Mouse (Mus musculus): ENCODE data around the gene Zbtb16.

DNA sequence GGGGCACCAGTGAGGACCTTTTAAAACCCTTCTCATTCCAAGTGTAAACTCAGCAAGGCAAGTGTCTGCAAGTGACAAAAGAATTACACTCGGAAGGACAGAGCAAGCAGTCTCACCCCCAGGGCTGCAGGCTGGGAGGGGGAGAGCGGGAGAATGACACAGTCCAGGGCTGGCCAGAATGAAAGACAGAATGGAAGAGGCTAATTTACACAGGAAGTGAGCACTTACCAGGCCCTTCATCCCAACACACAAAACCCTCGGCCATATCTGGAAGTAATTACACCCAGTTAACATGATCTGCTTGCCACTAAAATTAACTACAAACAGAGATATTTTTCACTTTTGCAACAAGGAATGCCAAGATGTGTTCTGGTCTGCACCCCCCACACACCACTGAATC lies 15.2 kb downstream of the Zbtb16 start:
- TF ChIP-seq POLR2A (IDR thresholded peaks at IDR 0.05; ENCODE audit: insufficient read length, low read depth) (no peak), TCF12 (IDR thresholded peaks at IDR 0.05; ENCODE audit: insufficient read depth, poor library complexity, severe bottlenecking) (no peak), POLR2AphosphoS2 (IDR thresholded peaks at IDR 0.05; ENCODE audit: insufficient read length, low read depth) (no peak), REST (IDR thresholded peaks at IDR 0.05; ENCODE audit: insufficient read depth, insufficient read length) (no peak), E2F4 (IDR thresholded peaks at IDR 0.05; ENCODE audit: insufficient read depth) (no peak), USF1 (IDR thresholded peaks at IDR 0.05; ENCODE audit: low read depth) (no peak), MAX (IDR thresholded peaks at IDR 0.05; ENCODE audit: low read depth) (no peak), MYOG (IDR thresholded peaks at IDR 0.05; ENCODE audit: control insufficient read depth in 1 of 3, insufficient read depth in 1 of 3, insufficient read length in 2 of 3, low read depth in 2 of 3) (no peak)
